Mouse (Mus musculus) thymus, postnatal 25 days (tissue): ENCODE results near the gene Ovgp1.
A peak's percentile ranks its signal among the peaks of the same experiment; 100 is the strongest.
"Not testable (repeated sequence)": the region's sequence is repeated elsewhere in the genome, so short reads cannot be mapped to it uniquely, and the experiment has no call there.

Experiments
- DNase-seq: peaks from one replicate; pipeline ENCODE4 v3.0.0; 2022

Ovgp1 gene

DNA sequence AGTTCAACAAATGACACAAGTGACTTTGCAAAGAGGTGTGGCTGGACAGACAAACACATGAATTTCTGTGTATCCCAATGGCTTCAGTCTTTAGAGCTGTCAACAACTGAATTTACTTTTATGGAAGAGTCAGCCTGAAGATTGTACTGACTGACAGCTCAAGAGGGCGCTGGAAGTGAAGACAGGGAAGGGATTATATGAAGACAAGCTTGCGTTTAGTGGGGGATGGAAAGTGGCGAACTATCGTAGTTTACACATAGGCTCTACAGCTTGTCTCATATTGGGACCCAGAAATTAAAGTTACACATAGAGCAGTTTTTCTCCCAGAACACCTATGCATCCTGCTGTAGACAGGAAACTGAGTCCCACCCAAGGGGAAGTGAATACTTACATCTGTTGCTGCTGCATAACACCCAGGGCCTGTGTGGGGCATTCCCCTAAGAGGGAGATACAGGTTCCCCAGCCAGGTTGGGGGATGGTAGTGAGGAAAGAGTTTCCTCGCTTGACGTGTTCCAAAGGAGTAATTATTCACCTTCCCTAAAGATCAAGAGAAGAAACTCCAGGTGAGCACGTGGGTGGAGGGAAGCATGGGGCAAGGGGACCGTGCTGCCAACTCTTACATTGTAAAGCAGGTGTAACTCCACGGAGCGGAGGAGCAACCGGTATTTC lies 27.3 kb downstream of the Ovgp1 start:
- DNase-seq, result no peak

DNA sequence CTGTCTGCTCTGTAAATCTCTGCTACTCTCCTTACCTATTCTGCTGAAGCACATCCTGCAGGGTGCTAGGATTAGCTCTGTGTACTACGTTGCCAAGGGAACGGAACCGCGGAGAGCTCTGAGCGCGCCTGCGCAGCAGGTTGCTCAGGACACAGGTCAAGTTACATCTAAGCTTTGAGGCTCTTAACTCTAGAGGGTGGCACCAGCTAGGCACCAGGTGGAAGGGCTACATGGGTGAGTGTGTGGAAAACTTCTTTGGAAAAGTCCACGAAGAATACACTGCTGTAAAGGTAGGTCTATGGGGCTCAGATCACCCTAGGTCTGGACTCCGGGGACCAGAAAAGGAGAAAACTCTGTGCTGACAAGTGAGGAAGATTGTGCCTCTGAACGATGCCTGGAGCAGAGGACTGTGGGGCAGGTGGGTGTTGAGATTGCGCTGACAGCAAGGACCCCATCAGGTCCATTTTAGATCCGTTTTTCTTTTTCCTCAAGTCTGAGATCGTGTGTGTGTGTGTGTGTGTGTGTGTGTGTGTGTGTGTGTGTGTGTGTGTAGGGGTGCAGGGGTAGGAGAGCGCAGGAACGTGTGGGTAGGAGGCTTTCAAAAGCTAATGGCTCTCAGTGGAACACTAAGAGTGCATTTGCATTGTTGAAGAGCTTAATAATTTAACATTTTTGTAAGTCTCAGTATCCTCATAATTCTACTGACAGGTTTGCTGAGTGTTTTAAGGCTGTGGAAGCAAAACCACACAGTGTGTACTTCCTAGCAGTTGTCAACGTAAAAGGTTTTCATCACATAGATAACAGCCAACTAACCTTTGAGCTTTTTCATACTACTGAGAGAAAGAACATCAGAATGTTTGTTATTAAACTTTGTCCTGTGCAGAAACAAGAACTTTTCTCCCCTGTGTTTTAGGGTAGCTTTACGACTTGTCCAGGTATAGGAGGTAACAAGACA lies 28.2 kb downstream of the Ovgp1 start:
- peak; percentile 35 for DNase-seq

DNA sequence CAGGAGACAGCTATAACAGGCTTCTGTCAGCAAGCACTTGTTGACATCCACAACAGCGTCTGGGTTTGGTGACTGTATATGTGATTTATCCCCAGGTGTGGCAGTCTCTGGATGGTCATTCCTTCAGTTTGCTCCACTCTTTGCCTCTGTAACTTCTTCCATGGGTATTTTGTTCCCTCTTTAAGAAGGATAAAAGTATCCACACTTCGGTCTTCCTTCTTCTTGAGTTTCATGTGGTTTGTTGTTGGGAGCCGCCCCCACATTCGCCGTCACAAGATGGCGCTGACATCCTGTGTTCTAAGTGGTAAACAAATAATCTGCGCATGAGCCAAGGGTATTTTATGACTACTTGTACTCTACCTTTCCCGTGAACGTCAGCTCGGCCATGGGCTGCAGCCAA lies 29.8 kb downstream of the Ovgp1 start:
- not testable (repeated sequence) for DNase-seq

DNA sequence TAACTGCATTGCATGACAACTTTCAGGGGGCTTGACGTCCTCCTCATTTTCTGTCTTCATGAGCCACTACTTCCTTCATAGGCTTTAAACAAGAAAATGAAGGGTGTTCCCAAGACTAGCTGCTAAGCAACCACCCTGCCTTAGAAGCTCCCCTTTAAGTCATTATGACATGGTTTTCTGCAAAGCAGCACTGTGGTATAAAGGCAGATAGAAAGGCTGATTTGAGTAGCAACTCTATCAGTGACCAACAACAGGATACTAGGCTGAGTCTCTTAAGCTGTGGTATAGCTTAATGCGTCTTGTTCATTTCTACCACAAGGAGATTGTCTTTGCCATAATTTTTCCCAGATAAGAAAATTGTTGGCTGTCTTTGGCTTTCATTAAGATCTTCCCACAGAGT lies 41.0 kb downstream of the Ovgp1 start, which contains the start of gene Pifo:
Gene Pifo (minus strand): TSS at position 101 of the 400 bp plus-strand sequence.
- DNase-seq, result no peak

DNA sequence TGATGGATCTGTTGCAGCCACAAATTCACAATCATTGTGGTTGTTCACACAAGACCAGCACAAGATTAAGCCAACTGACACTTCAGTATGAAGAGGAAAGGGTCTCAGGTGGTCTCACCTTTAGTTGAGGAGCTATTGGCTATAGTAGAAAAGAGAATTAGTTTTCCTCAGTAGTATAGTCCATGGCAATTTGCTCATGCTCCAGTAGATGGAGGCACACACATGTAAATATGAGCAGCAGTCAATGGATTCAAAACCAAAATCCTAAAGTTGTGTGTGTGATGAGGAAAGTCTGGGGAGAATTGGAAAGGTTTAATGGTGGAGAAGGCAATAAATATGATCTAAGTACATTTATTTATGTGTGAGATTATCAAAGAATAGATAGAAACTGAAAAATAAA lies 48.3 kb downstream of the Ovgp1 start:
- DNase-seq, result no peak

DNA sequence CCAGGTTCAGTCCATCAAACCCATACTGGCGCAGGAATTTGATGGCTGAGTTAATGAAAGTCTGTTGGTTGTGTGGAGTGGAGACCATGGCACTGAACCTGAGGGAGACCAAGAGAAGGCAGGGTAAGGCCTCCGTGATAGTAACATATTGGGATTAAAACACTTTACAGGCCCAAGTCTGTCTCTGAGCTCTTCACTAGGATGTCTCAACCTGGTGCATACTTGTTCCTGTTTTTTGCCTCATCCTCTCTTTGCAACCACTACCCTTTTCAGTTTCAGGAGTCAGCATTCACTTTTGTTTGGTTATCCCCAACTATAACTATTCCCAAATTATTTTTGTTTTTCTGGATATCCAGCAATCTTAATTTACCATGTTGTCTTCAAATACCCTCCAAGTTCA lies 50.6 kb downstream of the Ovgp1 start:
- DNase-seq, result no peak

DNA sequence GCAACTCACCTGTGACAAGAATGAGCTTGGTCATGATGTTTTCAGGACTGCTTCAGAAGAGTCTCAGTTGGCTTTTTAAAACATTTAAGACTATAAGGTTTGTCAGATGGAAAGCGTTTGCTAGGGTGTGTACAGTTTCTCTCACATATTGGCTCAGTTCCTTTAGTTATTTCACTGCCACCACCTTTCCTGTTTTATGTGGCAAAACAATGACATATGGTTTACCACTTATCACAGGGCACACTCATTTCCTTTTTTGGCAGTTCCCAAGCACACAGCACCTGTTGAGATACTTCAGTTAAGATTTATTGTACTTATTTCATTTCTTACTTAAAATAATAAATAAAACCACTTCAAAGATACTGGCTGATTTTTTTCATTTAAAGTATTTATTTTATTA lies 59.3 kb downstream of the Ovgp1 start, which contains the start of gene Chil5:
Gene Chil5 (minus strand): TSS at position 34 of the 400 bp plus-strand sequence.
- no peak for DNase-seq
